Mouse (Mus musculus): ENCODE measurements around the gene Slc25a14. TPM values are rescaled to one million over a fixed set of nuclear protein-coding genes. Genes with fewer than 3 reads are reported as not detected.

Slc25a14 gene
- 30.8 and 36.7 TPM in 2 replicates for polyA plus RNA-seq (2016; fragmentation: Nextera tagmentation; extraction: Ambion mirVana)

GRCm38 (mm10) chrX:48623379-48624053, at the start of gene Slc25a14:
Slc25a14 (plus strand) TSS chrX:48623413.
- H3K9ac ChIP-seq, result peak within 1 kb of the TSS; percentile 47
- H3K9me3 ChIP-seq, result no peaks in the 10 kb centered on the region
- no peaks in the 10 kb centered on the region for H3K36me3 ChIP-seq (replicated peaks)
- H3K4me2 ChIP-seq, result peak within 1 kb of the TSS; percentile 56
- H3K4me1 ChIP-seq, result no peaks in the 10 kb centered on the region; the same call in 1 of the 2 replicates
- H3K27me3 ChIP-seq, result no peaks in the 10 kb centered on the region
- peak within 1 kb of the TSS; percentile 56 for H3K4me3 ChIP-seq (replicated peaks)
- peak; percentile 98 for ATAC-seq (ENCODE audit: low FRiP score)
- H3K27ac ChIP-seq, result peak within 1 kb of the TSS; percentile 87
- WGBS, result 16% methylated on average over 38 of the region's 38 CpGs

- no peak for ATAC-seq (ENCODE audit: low FRiP score)
- Histone ChIP-seq H3K27me3 (no peaks in the 10 kb centered on the region), H3K27ac (no peak overlapping the region), H3K4me2 (no peak overlapping the region), H3K36me3 (replicated peaks) (peaks cover 23% of the 10 kb centered on the region), H3K9me3 (no peaks in the 10 kb centered on the region), H3K9ac (no peak overlapping the region), H3K4me1 (no peaks in the 10 kb centered on the region), H3K4me3 (replicated peaks) (no peak overlapping the region)
Measured at GRCm38 (mm10) chrX:48583332-48583731, 39.9 kb upstream of the Slc25a14 start.

GRCm38 (mm10) chrX:48593721-48594098, 29.5 kb upstream of the Slc25a14 start:
- Histone ChIP-seq H3K4me3 (replicated peaks) (peak overlapping the region; percentile 65), H3K9ac (peak overlapping the region; percentile 77), H3K4me1 (peaks cover 5% of the 10 kb centered on the region; the same call in 1 of the 2 replicates), H3K9me3 (no peaks in the 10 kb centered on the region), H3K27ac (peak overlapping the region; percentile 86), H3K4me2 (peak overlapping the region; percentile 49), H3K36me3 (replicated peaks) (peaks cover 11% of the 10 kb centered on the region), H3K27me3 (no peaks in the 10 kb centered on the region)
- peak; percentile 65 for ATAC-seq (ENCODE audit: low FRiP score)
- 17% methylated on average over 12 of the region's 15 CpGs for WGBS

- Histone ChIP-seq H3K27ac (peak within 1 kb of the TSS; percentile 86), H3K4me3 (replicated peaks) (peak within 1 kb of the TSS; percentile 65), H3K36me3 (replicated peaks) (peaks cover 11% of the 10 kb centered on the region), H3K27me3 (no peaks in the 10 kb centered on the region), H3K4me2 (peak within 1 kb of the TSS; percentile 49), H3K9ac (peak within 1 kb of the TSS; percentile 77), H3K4me1 (peaks cover 5% of the 10 kb centered on the region; the same call in 1 of the 2 replicates), H3K9me3 (no peaks in the 10 kb centered on the region)
- peak; percentile 94 for ATAC-seq (ENCODE audit: low FRiP score)
- WGBS, result 17% methylated on average over 45 of the region's 45 CpGs
Measured at GRCm38 (mm10) chrX:48594099-48594760, 29.0 kb upstream of the Slc25a14 start, which contains the start of gene Zfp280c. Zfp280c (minus strand) TSS chrX:48594504.

- 85% methylated on average over 9 of the region's 9 CpGs for WGBS
- Histone ChIP-seq H3K9ac (no peak overlapping the region), H3K36me3 (replicated peaks) (no peaks in the 10 kb centered on the region), H3K4me2 (no peak overlapping the region), H3K9me3 (no peaks in the 10 kb centered on the region), H3K27me3 (no peaks in the 10 kb centered on the region), H3K27ac (no peak overlapping the region), H3K4me1 (peaks cover 5% of the 10 kb centered on the region; the same call in 1 of the 2 replicates), H3K4me3 (replicated peaks) (no peak overlapping the region)
- no peak for ATAC-seq (ENCODE audit: low FRiP score)
Measured at GRCm38 (mm10) chrX:48596053-48596452, 27.2 kb upstream of the Slc25a14 start.

- Histone ChIP-seq H3K4me2 (no peak overlapping the region), H3K27me3 (no peaks in the 10 kb centered on the region)
- WGBS, result 91% methylated on average over 5 of the region's 5 CpGs
Measured at GRCm38 (mm10) chrX:48596906-48597305, 26.3 kb upstream of the Slc25a14 start.

GRCm38 (mm10) chrX:48604872-48605271, 18.3 kb upstream of the Slc25a14 start:
- no peak for ATAC-seq (ENCODE audit: low FRiP score)
- no peak overlapping the region for H3K27ac ChIP-seq
- H3K9me3 ChIP-seq, result no peaks in the 10 kb centered on the region
- no peak overlapping the region for H3K9ac ChIP-seq
- no peak overlapping the region for H3K4me2 ChIP-seq
- 80% methylated on average over 2 of the region's 2 CpGs for WGBS
- H3K4me1 ChIP-seq, result no peaks in the 10 kb centered on the region
- no peaks in the 10 kb centered on the region for H3K36me3 ChIP-seq (replicated peaks)
- H3K27me3 ChIP-seq, result no peaks in the 10 kb centered on the region
- no peak overlapping the region for H3K4me3 ChIP-seq (replicated peaks)

More at GRCm38 (mm10) chrX:48596906-48597305, 26.3 kb upstream of the Slc25a14 start:
- ATAC-seq (ENCODE audit: low FRiP score), result no peak
- H3K36me3 ChIP-seq (replicated peaks), result no peaks in the 10 kb centered on the region
- H3K9me3 ChIP-seq, result no peaks in the 10 kb centered on the region
- no peak overlapping the region for H3K27ac ChIP-seq
- no peak overlapping the region for H3K4me3 ChIP-seq (replicated peaks)
- H3K4me1 ChIP-seq, result peaks cover 5% of the 10 kb centered on the region; the same call in 1 of the 2 replicates
- no peak overlapping the region for H3K9ac ChIP-seq

- Histone ChIP-seq H3K4me2 (peak overlapping the region; percentile 56), H3K4me3 (replicated peaks) (peak overlapping the region; percentile 56), H3K27me3 (no peaks in the 10 kb centered on the region), H3K27ac (peak overlapping the region; percentile 87), H3K9ac (peak overlapping the region; percentile 47; the same call in 1 of the 2 replicates), H3K9me3 (no peaks in the 10 kb centered on the region), H3K36me3 (replicated peaks) (no peaks in the 10 kb centered on the region), H3K4me1 (no peaks in the 10 kb centered on the region; the same call in 1 of the 2 replicates)
- WGBS, result 17% methylated on average over 4 of the region's 4 CpGs
- ATAC-seq (ENCODE audit: low FRiP score), result no peak
Measured at GRCm38 (mm10) chrX:48623049-48623378, 199 bp upstream of the Slc25a14 start.

GRCm38 (mm10) chrX:48624054-48624420, 824 bp downstream of the Slc25a14 start:
- Histone ChIP-seq H3K4me2 (peak overlapping the region; percentile 56), H3K4me1 (no peaks in the 10 kb centered on the region; the same call in 1 of the 2 replicates), H3K36me3 (replicated peaks) (no peaks in the 10 kb centered on the region), H3K9ac (peak overlapping the region; percentile 47), H3K9me3 (no peaks in the 10 kb centered on the region), H3K4me3 (replicated peaks) (peak overlapping the region; percentile 56), H3K27me3 (no peaks in the 10 kb centered on the region), H3K27ac (peak overlapping the region; percentile 87; the same call in 1 of the 2 replicates)
- WGBS, result 25% methylated on average over 9 of the region's 9 CpGs
- ATAC-seq (ENCODE audit: low FRiP score), result no peak; the same call in 1 of the 2 replicates

- Histone ChIP-seq H3K9ac (no peak overlapping the region), H3K27ac (no peak overlapping the region), H3K4me3 (replicated peaks) (no peak overlapping the region), H3K4me1 (no peaks in the 10 kb centered on the region), H3K36me3 (replicated peaks) (no peaks in the 10 kb centered on the region; the same call in 1 of the 2 replicates), H3K27me3 (no peaks in the 10 kb centered on the region), H3K9me3 (no peaks in the 10 kb centered on the region), H3K4me2 (no peak overlapping the region)
- ATAC-seq (ENCODE audit: low FRiP score), result no peak
- 56% methylated on average over 2 of the region's 2 CpGs for WGBS
Measured at GRCm38 (mm10) chrX:48637032-48637431, 13.8 kb downstream of the Slc25a14 start.

- Histone ChIP-seq H3K9me3 (no peaks in the 10 kb centered on the region), H3K27ac (no peak overlapping the region), H3K4me3 (replicated peaks) (no peak overlapping the region), H3K9ac (no peak overlapping the region), H3K36me3 (replicated peaks) (no peaks in the 10 kb centered on the region), H3K4me2 (no peak overlapping the region), H3K4me1 (no peaks in the 10 kb centered on the region), H3K27me3 (no peaks in the 10 kb centered on the region)
- ATAC-seq (ENCODE audit: low FRiP score), result no peak
- WGBS, result 93% methylated on average over 2 of the region's 2 CpGs
Measured at GRCm38 (mm10) chrX:48644122-48644521, 20.9 kb downstream of the Slc25a14 start.

GRCm38 (mm10) chrX:48666807-48667206, 43.6 kb downstream of the Slc25a14 start:
- H3K27ac ChIP-seq, result no peak overlapping the region
- H3K4me1 ChIP-seq, result no peaks in the 10 kb centered on the region
- no peak for ATAC-seq (ENCODE audit: low FRiP score)
- H3K27me3 ChIP-seq, result no peaks in the 10 kb centered on the region
- no peak overlapping the region for H3K9ac ChIP-seq
- 27% methylated on average over 6 of the region's 6 CpGs for WGBS
- no peak overlapping the region for H3K4me2 ChIP-seq
- no peaks in the 10 kb centered on the region for H3K36me3 ChIP-seq (replicated peaks)
- no peak overlapping the region for H3K4me3 ChIP-seq (replicated peaks)
- H3K9me3 ChIP-seq, result no peaks in the 10 kb centered on the region

Data from forebrain, embryonic 12.5 days (tissue).